Comparison of ENCODE assay signal across 25 mouse cellular contexts in genomic region chr11:95080783-95081182, GRCm38 (mm10). TPM values are rescaled to one million over a fixed set of nuclear protein-coding genes. Genes with fewer than 3 reads are reported as not detected.
DNase-seq lines count a peak whose midpoint lies in the region; ATAC-seq lines count a peak whose summit lies in the region.
"Had no signal": no experiment of that assay in that cellular context is flagged by ENCODE, and none has a peak within 500 bp of the region (broad histone marks: within the 10 kb centered on the region; RNA-seq: fewer than 3 reads in every experiment).

No protein-coding gene starts in this region.

- no peaks in the 10 kb centered on the region for H3K9me3 ChIP-seq in heart, embryonic 10.5 days
- H3K9me3 ChIP-seq in heart, embryonic 11.5 days (replicated peaks; ENCODE audit: control insufficient read depth, low read length) = no peaks in the 10 kb centered on the region
- no peaks in the 10 kb centered on the region for H3K9me3 ChIP-seq in kidney, embryonic 15.5 days (replicated peaks)
- no peaks in the 10 kb centered on the region for H3K9me3 ChIP-seq in lung, embryonic 15.5 days
- H3K9me3 ChIP-seq: forebrain, embryonic 10.5 days; forebrain, embryonic 13.5 days; heart, embryonic 13.5 days had no signal

- peaks cover 37% of the 10 kb centered on the region for H3K27me3 ChIP-seq in heart, embryonic 10.5 days (ENCODE audit: insufficient read depth, poor library complexity, severe bottlenecking)
- H3K27me3 ChIP-seq in heart, embryonic 11.5 days (ENCODE audit: control insufficient read depth, insufficient read depth, low read length) = peaks cover 4% of the 10 kb centered on the region; the same call in 1 of the 2 replicates
- peaks cover 21% of the 10 kb centered on the region for H3K27me3 ChIP-seq in kidney, embryonic 15.5 days
- peaks cover 18% of the 10 kb centered on the region for H3K27me3 ChIP-seq in lung, embryonic 15.5 days

- no peak overlapping the region for H3K4me2 ChIP-seq in heart, embryonic 11.5 days
- H3K4me2 ChIP-seq in kidney, embryonic 15.5 days = no peak overlapping the region
- no peak overlapping the region for H3K4me2 ChIP-seq in lung, embryonic 15.5 days
- H3K4me2 ChIP-seq: forebrain, embryonic 13.5 days; heart, embryonic 13.5 days; hindbrain, embryonic 14.5 days had no signal

- H3K4me3 ChIP-seq in heart, embryonic 10.5 days = no peak overlapping the region
- H3K4me3 ChIP-seq in heart, embryonic 11.5 days (ENCODE audit: low read depth, low read length) = no peak overlapping the region
- no peak overlapping the region for H3K4me3 ChIP-seq in kidney, embryonic 15.5 days (replicated peaks)
- H3K4me3 ChIP-seq in lung, embryonic 15.5 days = no peak overlapping the region
- H3K4me3 ChIP-seq: forebrain, embryonic 10.5 days; forebrain, embryonic 13.5 days; gastrocnemius, adult 2 months; heart, embryonic 13.5 days had no signal

- ATAC-seq in heart, embryonic 11.5 days (replicated peaks; ENCODE audit: insufficient number of reproducible peaks, low FRiP score, low TSS enrichment) = no peak
- no peak for ATAC-seq in kidney, embryonic 15.5 days (replicated peaks; ENCODE audit: low FRiP score)
- ATAC-seq in lung, embryonic 15.5 days (ENCODE audit: borderline replicate concordance, extremely low read depth, low FRiP score, low TSS enrichment) = no peak
- no peak for ATAC-seq in frontal cortex, adult (ENCODE audit: low TSS enrichment)
- ATAC-seq: CD4-positive, CD25-positive, alpha-beta regulatory T cell, adult 4 months; forebrain, embryonic 13.5 days; forebrain, embryonic 16.5 days; hindbrain, postnatal 0 days had no signal

- H3K27ac ChIP-seq in heart, embryonic 10.5 days = peak overlapping the region; percentile 11; the same call in 1 of the 2 replicates
- H3K27ac ChIP-seq in heart, embryonic 11.5 days (ENCODE audit: low read depth, low read length) = no peak overlapping the region
- peak overlapping the region; percentile 78 for H3K27ac ChIP-seq in kidney, embryonic 15.5 days
- H3K27ac ChIP-seq in lung, embryonic 15.5 days = peak overlapping the region; percentile 71; the same call in 1 of the 2 replicates
- H3K27ac ChIP-seq: forebrain, embryonic 10.5 days; forebrain, embryonic 13.5 days; hindbrain, embryonic 14.5 days; hindbrain, postnatal 0 days had no signal

- 85% methylated on average over 6 of the region's 6 CpGs for WGBS in heart, embryonic 10.5 days
- WGBS in heart, embryonic 11.5 days (ENCODE audit: insufficient replicate concordance) = 79% methylated on average over 6 of the region's 6 CpGs
- WGBS in kidney, embryonic 15.5 days = 47% methylated on average over 6 of the region's 6 CpGs
- 76% methylated on average over 6 of the region's 6 CpGs for WGBS in lung, embryonic 15.5 days

- peaks cover 57% of the 10 kb centered on the region for H3K4me1 ChIP-seq in heart, embryonic 10.5 days
- peaks cover 25% of the 10 kb centered on the region for H3K4me1 ChIP-seq in heart, embryonic 11.5 days (ENCODE audit: control insufficient read depth, insufficient read depth, low read length)
- peaks cover 79% of the 10 kb centered on the region for H3K4me1 ChIP-seq in kidney, embryonic 15.5 days
- H3K4me1 ChIP-seq in lung, embryonic 15.5 days = peaks cover 60% of the 10 kb centered on the region

- H3K9ac ChIP-seq in heart, embryonic 11.5 days (ENCODE audit: low read depth, low read length) = no peak overlapping the region
- no peak overlapping the region for H3K9ac ChIP-seq in kidney, embryonic 15.5 days
- H3K9ac ChIP-seq in lung, embryonic 15.5 days = no peak overlapping the region
- H3K9ac ChIP-seq: forebrain, embryonic 13.5 days; heart, embryonic 13.5 days; hindbrain, embryonic 14.5 days had no signal

- no peak for DNase-seq in heart, embryonic 10.5 days (ENCODE audit: low spot score)
- DNase-seq in kidney, adult 18-20 months = no peak
- no peak for DNase-seq in lung, postnatal 4 days
- DNase-seq: adrenal gland, adult 2 months; adrenal gland, postnatal 14 days; cerebellum, adult 11 months; cerebellum, adult 2 months; cerebellum, adult 9-11 months; cerebellum, postnatal 25 days; gastrocnemius, adult 2 months; gastrocnemius, postnatal 14 days; heart, postnatal 14 days; heart, postnatal 4 days had no signal

- no peaks in the 10 kb centered on the region for H3K36me3 ChIP-seq in heart, embryonic 10.5 days
- no peaks in the 10 kb centered on the region for H3K36me3 ChIP-seq in heart, embryonic 11.5 days (ENCODE audit: control insufficient read depth, insufficient read depth, low read length)
- no peaks in the 10 kb centered on the region for H3K36me3 ChIP-seq in kidney, embryonic 15.5 days
- H3K36me3 ChIP-seq in lung, embryonic 15.5 days = no peaks in the 10 kb centered on the region
- H3K36me3 ChIP-seq: forebrain, embryonic 10.5 days; heart, embryonic 13.5 days had no signal

RNA-seq across cellular contexts. Expression of gene Itga3, which starts 4.2 kb away (rescaled TPM):
- 11.5 and 13.8 TPM in 2 replicates for polyA plus RNA-seq in heart, embryonic 10.5 days (2016; fragmentation: Nextera tagmentation; extraction: Ambion mirVana)
- polyA plus RNA-seq in heart, embryonic 11.5 days (2014; fragmentation: Nextera tagmentation; extraction: Ambion mirVana) = 8.5 and 9.7 TPM in 2 replicates
- 21.0 and 22.9 TPM in 2 replicates for polyA plus RNA-seq in kidney, embryonic 15.5 days (2015; fragmentation: Nextera tagmentation; extraction: Ambion mirVana)
- 27.0 and 27.3 TPM in 2 replicates for polyA plus RNA-seq in lung, embryonic 15.5 days (2015; fragmentation: Nextera tagmentation; extraction: Ambion mirVana)

RNA-seq across cellular contexts. Expression of gene Dlx3, which starts 39.1 kb away (rescaled TPM):
- polyA plus RNA-seq in heart, embryonic 10.5 days (2016; fragmentation: Nextera tagmentation; extraction: Ambion mirVana) = 3.2 and 5.9 TPM in 2 replicates
- polyA plus RNA-seq in heart, embryonic 11.5 days (2014; fragmentation: Nextera tagmentation; extraction: Ambion mirVana) = 0.30 and 0.40 TPM in 2 replicates
- 0.78 and 2.5 TPM in 2 replicates for polyA plus RNA-seq in kidney, embryonic 15.5 days (2015; fragmentation: Nextera tagmentation; extraction: Ambion mirVana)
- polyA plus RNA-seq in lung, embryonic 15.5 days (2015; fragmentation: Nextera tagmentation; extraction: Ambion mirVana) = 0.23 and 0.50 TPM in 2 replicates
- polyA plus RNA-seq: forebrain, embryonic 13.5 days; frontal cortex, adult 2 months; heart, embryonic 13.5 days had no signal

RNA-seq across cellular contexts. Expression of gene Pdk2, which starts 39.6 kb away (rescaled TPM):
- 27.4 and 41.1 TPM in 2 replicates for polyA plus RNA-seq in heart, embryonic 10.5 days (2016; fragmentation: Nextera tagmentation; extraction: Ambion mirVana)
- polyA plus RNA-seq in heart, embryonic 11.5 days (2014; fragmentation: Nextera tagmentation; extraction: Ambion mirVana) = 45.6 and 53.0 TPM in 2 replicates
- 49.4 and 56.2 TPM in 2 replicates for polyA plus RNA-seq in kidney, embryonic 15.5 days (2015; fragmentation: Nextera tagmentation; extraction: Ambion mirVana)
- 27.8 and 30.9 TPM in 2 replicates for polyA plus RNA-seq in lung, embryonic 15.5 days (2015; fragmentation: Nextera tagmentation; extraction: Ambion mirVana)
